Mouse (Mus musculus): Measurements from ENCODE around the gene E130218I03Rik.

- TF ChIP-seq CTCF (IDR thresholded peaks at IDR 0.05; ENCODE audit: extremely low read depth, insufficient read depth, low read length) (no peak), POLR2A (IDR thresholded peaks at IDR 0.05; ENCODE audit: extremely low read depth, insufficient read depth, low read length) (0 out of 2 replicates have a peak, but pooled peaks have one; percentile 27)
These were observed 10.4 kb downstream of the E130218I03Rik start, which contains the start of gene Grrp1 for GRCm38 (mm10) chr4:134253722-134254324.

Measured in cortical plate, adult 2 months (tissue).